ENCODE assay signal across 8 mouse cellular contexts in the genomic region with DNA sequence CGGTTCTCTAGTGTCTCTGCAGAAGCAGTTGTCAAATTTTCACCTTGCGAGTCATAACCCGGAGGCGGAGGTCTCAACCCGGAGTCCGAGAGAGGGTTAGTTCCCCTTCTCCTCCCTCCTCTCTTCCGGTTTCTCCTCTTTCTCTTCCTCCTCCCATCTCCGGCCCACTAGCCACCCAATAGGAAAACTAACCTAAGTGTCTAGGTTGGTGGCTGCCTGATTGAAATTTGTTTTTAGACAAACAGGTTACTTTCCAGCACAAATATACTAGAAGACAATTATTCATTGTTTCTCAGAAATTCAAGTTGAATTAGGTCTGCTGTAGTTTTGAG. TPM values are rescaled to one million over a fixed set of nuclear protein-coding genes. Genes with fewer than 3 reads are reported as not detected.
DNase-seq lines count a peak whose midpoint lies in the region; ATAC-seq and TF ChIP-seq lines count a peak whose summit lies in the region.

No protein-coding gene starts in this region.

- no peaks in the 10 kb centered on the region for H3K27me3 ChIP-seq in lung, embryonic 15.5 days
- no peaks in the 10 kb centered on the region for H3K27me3 ChIP-seq in forebrain, embryonic 15.5 days
- no peaks in the 10 kb centered on the region for H3K27me3 ChIP-seq in limb, embryonic 14.5 days (ENCODE audit: control insufficient read depth, insufficient read depth, low read length)
- no peaks in the 10 kb centered on the region for H3K27me3 ChIP-seq in small intestine, adult 2 months (ENCODE audit: control insufficient read depth, insufficient read depth, low read length)

- TF ChIP-seq CTCF in small intestine, adult 2 months (IDR thresholded peaks at IDR 0.05; ENCODE audit: extremely low read depth, insufficient read length, insufficient replicate concordance, low read depth, low read length) = no peak

- H3K27ac ChIP-seq in lung, embryonic 15.5 days = no peak overlapping the region
- no peak overlapping the region for H3K27ac ChIP-seq in forebrain, embryonic 15.5 days (replicated peaks)
- H3K27ac ChIP-seq in limb, embryonic 14.5 days (replicated peaks; ENCODE audit: low read depth, low read length) = no peak overlapping the region
- H3K27ac ChIP-seq in small intestine, adult 2 months (ENCODE audit: insufficient read depth, low read depth, low read length) = no peak overlapping the region

- no peaks in the 10 kb centered on the region for H3K9me3 ChIP-seq in lung, embryonic 15.5 days
- no peaks in the 10 kb centered on the region for H3K9me3 ChIP-seq in forebrain, embryonic 15.5 days
- H3K9me3 ChIP-seq in limb, embryonic 14.5 days (ENCODE audit: control insufficient read depth, low read length) = no peaks in the 10 kb centered on the region

- peaks cover 5% of the 10 kb centered on the region for H3K4me1 ChIP-seq in lung, embryonic 15.5 days
- H3K4me1 ChIP-seq in forebrain, embryonic 15.5 days = peaks cover 8% of the 10 kb centered on the region
- no peaks in the 10 kb centered on the region for H3K4me1 ChIP-seq in limb, embryonic 14.5 days (ENCODE audit: control insufficient read depth, insufficient read depth, low read length)
- no peaks in the 10 kb centered on the region for H3K4me1 ChIP-seq in small intestine, adult 2 months (ENCODE audit: control insufficient read depth, insufficient read depth, insufficient read length, low read length)

- no peak; the same call in 1 of the 2 replicates for ATAC-seq in lung, embryonic 15.5 days (ENCODE audit: borderline replicate concordance, extremely low read depth, low FRiP score, low TSS enrichment)
- no peak for ATAC-seq in forebrain, embryonic 15.5 days (replicated peaks)
- no peak; the same call in 1 of the 2 replicates for ATAC-seq in limb, embryonic 14.5 days (ENCODE audit: low FRiP score, low read depth)

- no peak for TF ChIP-seq POLR2A in limb, embryonic 14.5 days (IDR thresholded peaks at IDR 0.05; ENCODE audit: borderline replicate concordance, extremely low read depth, insufficient read depth, insufficient read length)
- TF ChIP-seq POLR2A in small intestine, adult 2 months (IDR thresholded peaks at IDR 0.05; ENCODE audit: low read depth, low read length) = no peak

- H3K4me3 ChIP-seq in lung, embryonic 15.5 days = peak overlapping the region; percentile 37
- H3K4me3 ChIP-seq in forebrain, embryonic 15.5 days = peak overlapping the region; percentile 48
- H3K4me3 ChIP-seq in limb, embryonic 14.5 days (replicated peaks; ENCODE audit: low read length) = peak overlapping the region; percentile 39
- H3K4me3 ChIP-seq in small intestine, adult 2 months (ENCODE audit: low read depth, low read length) = peak overlapping the region; percentile 14

- H3K4me2 ChIP-seq in lung, embryonic 15.5 days = peak overlapping the region; percentile 61
- H3K4me2 ChIP-seq in forebrain, embryonic 15.5 days (replicated peaks) = peak overlapping the region; percentile 77
- H3K4me2 ChIP-seq in limb, embryonic 14.5 days (replicated peaks; ENCODE audit: low read depth, low read length, severe bottlenecking) = peak overlapping the region; percentile 63

- no peaks in the 10 kb centered on the region for H3K36me3 ChIP-seq in lung, embryonic 15.5 days
- no peaks in the 10 kb centered on the region for H3K36me3 ChIP-seq in forebrain, embryonic 15.5 days
- H3K36me3 ChIP-seq in limb, embryonic 14.5 days (ENCODE audit: control insufficient read depth, insufficient read depth, low read length) = no peaks in the 10 kb centered on the region
- H3K36me3 ChIP-seq in small intestine, adult 2 months (ENCODE audit: control insufficient read depth, insufficient read depth, low read length) = no peaks in the 10 kb centered on the region

- 1% methylated on average over 8 of the region's 8 CpGs for WGBS in lung, embryonic 15.5 days
- 1% methylated on average over 8 of the region's 8 CpGs for WGBS in forebrain, embryonic 15.5 days
- WGBS in limb, embryonic 14.5 days = under 1% methylated on average over 8 of the region's 8 CpGs
- WGBS in small intestine, adult 2 months = 4% methylated on average over 8 of the region's 8 CpGs

- H3K9ac ChIP-seq in lung, embryonic 15.5 days = no peak overlapping the region
- H3K9ac ChIP-seq in forebrain, embryonic 15.5 days (replicated peaks) = peak overlapping the region; percentile 39
- peak overlapping the region; percentile 18; the same call in 1 of the 2 replicates for H3K9ac ChIP-seq in limb, embryonic 14.5 days (ENCODE audit: low read depth, low read length, severe bottlenecking)

- no peak for DNase-seq in lung, postnatal 14 days
- no peak for DNase-seq in limb, embryonic 14.5 days (ENCODE audit: low spot score)
- no peak for DNase-seq in natural killer cell, adult 2 months (ENCODE audit: low spot score in 2 of 2)
- no peak for DNase-seq in cerebellum, adult 9-11 months
- no peak for DNase-seq in thymus, postnatal 25 days

RNA-seq across cellular contexts. Expression of gene Dydc1, which starts 0.2 kb away (rescaled TPM):
- polyA plus RNA-seq in lung, embryonic 15.5 days (2015; fragmentation: Nextera tagmentation; extraction: Ambion mirVana) = not detected in 2 replicates
- 0.22 TPM in 1 of 2 replicates, not detected in the other for polyA plus RNA-seq in forebrain, embryonic 15.5 days (2015; fragmentation: Nextera tagmentation; extraction: Ambion mirVana)
- polyA plus RNA-seq in limb, embryonic 14.5 days (2012; rRNA removed) = not detected in 2 replicates
- polyA plus RNA-seq in limb, embryonic 14.5 days (2014; fragmentation: Nextera tagmentation; extraction: Ambion mirVana) = not detected in 2 replicates
- not detected in 2 replicates for polyA plus RNA-seq in small intestine, adult 2 months (2012; rRNA removed)

RNA-seq across cellular contexts. Expression of gene Dydc2, which starts 3.9 kb away (rescaled TPM):
- polyA plus RNA-seq in lung, embryonic 15.5 days (2015; fragmentation: Nextera tagmentation; extraction: Ambion mirVana) = 0.40 and 0.56 TPM in 2 replicates
- 0.70 and 1.0 TPM in 2 replicates for polyA plus RNA-seq in forebrain, embryonic 15.5 days (2015; fragmentation: Nextera tagmentation; extraction: Ambion mirVana)
- polyA plus RNA-seq in limb, embryonic 14.5 days (2012; rRNA removed) = not detected in 2 replicates
- not detected in 2 replicates for polyA plus RNA-seq in limb, embryonic 14.5 days (2014; fragmentation: Nextera tagmentation; extraction: Ambion mirVana)
- polyA plus RNA-seq in small intestine, adult 2 months (2012; rRNA removed) = not detected in 2 replicates

RNA-seq across cellular contexts. Expression of gene Mat1a, which starts 31.9 kb away (rescaled TPM):
- 5.0 and 5.3 TPM in 2 replicates for polyA plus RNA-seq in lung, embryonic 15.5 days (2015; fragmentation: Nextera tagmentation; extraction: Ambion mirVana)
- not detected in 2 replicates for polyA plus RNA-seq in forebrain, embryonic 15.5 days (2015; fragmentation: Nextera tagmentation; extraction: Ambion mirVana)
- not detected in 2 replicates for polyA plus RNA-seq in limb, embryonic 14.5 days (2012; rRNA removed)
- polyA plus RNA-seq in limb, embryonic 14.5 days (2014; fragmentation: Nextera tagmentation; extraction: Ambion mirVana) = not detected in 2 replicates
- polyA plus RNA-seq in small intestine, adult 2 months (2012; rRNA removed) = 2.5 TPM in 1 of 2 replicates, not detected in the other

RNA-seq across cellular contexts. Expression of gene Sftpa1, which starts 58.7 kb away (rescaled TPM):
- 73.7 and 99.1 TPM in 2 replicates for polyA plus RNA-seq in lung, embryonic 15.5 days (2015; fragmentation: Nextera tagmentation; extraction: Ambion mirVana)
- polyA plus RNA-seq in forebrain, embryonic 15.5 days (2015; fragmentation: Nextera tagmentation; extraction: Ambion mirVana) = not detected in 2 replicates
- not detected in 2 replicates for polyA plus RNA-seq in limb, embryonic 14.5 days (2012; rRNA removed)
- polyA plus RNA-seq in limb, embryonic 14.5 days (2014; fragmentation: Nextera tagmentation; extraction: Ambion mirVana) = not detected in 2 replicates
- not detected in 2 replicates for polyA plus RNA-seq in small intestine, adult 2 months (2012; rRNA removed)

RNA-seq across cellular contexts. Expression of gene Fam213a, which starts 59.3 kb away (rescaled TPM):
- polyA plus RNA-seq in lung, embryonic 15.5 days (2015; fragmentation: Nextera tagmentation; extraction: Ambion mirVana) = 147 and 150 TPM in 2 replicates
- polyA plus RNA-seq in forebrain, embryonic 15.5 days (2015; fragmentation: Nextera tagmentation; extraction: Ambion mirVana) = 75.1 and 76.2 TPM in 2 replicates
- 13.7 and 19.6 TPM in 2 replicates for polyA plus RNA-seq in limb, embryonic 14.5 days (2012; rRNA removed)
- polyA plus RNA-seq in limb, embryonic 14.5 days (2014; fragmentation: Nextera tagmentation; extraction: Ambion mirVana) = 27.1 and 29.8 TPM in 2 replicates
- 16.7 and 29.9 TPM in 2 replicates for polyA plus RNA-seq in small intestine, adult 2 months (2012; rRNA removed)
